ENCODE assay signal across 1 mouse cellular context in genomic region chr14:32054788-32055187, GRCm38 (mm10).
A peak's percentile ranks its signal among the peaks of the same experiment; 100 is the strongest.
TF ChIP-seq lines count a peak whose summit lies in the region.

No protein-coding gene starts in this region.

TF ChIP-seq in MEL, 35 proteins besides CTCF, POLR2A, EP300 and RAD21:
- TF ChIP-seq MAFK (IDR thresholded peaks at IDR 0.05; ENCODE audit: borderline replicate concordance, low read depth, low read length), result 0 out of 2 replicates have a peak, but pooled peaks have one; percentile 31
- TF ChIP-seq UBTF (IDR thresholded peaks at IDR 0.05; ENCODE audit: borderline replicate concordance, insufficient read depth, low read depth, low read length), result no peak
